Mouse (Mus musculus): ENCODE data around the gene Tmtc2.

Tmtc2 gene

DNA sequence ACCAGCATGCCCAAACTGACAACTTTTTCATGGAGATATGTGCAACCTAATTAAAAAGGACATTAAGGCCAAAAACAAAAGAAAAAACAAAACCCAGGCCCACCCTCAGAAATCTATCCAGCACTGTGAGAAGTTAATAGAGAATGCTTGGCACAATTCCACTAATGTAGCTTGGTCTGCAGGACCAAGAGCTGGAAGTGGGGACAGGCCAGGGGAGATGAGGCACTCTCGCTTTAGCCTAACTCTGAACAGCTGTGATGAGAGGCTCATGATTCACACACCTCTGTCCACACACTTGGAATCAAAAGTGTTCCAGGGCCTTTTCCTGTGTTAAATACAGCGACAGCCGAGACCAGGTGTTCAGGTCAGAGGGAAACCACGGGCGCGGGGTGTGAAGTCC, 79.0 kb downstream of the Tmtc2 start:
- DNase-seq (ENCODE audit: low spot score): no peak

DNA sequence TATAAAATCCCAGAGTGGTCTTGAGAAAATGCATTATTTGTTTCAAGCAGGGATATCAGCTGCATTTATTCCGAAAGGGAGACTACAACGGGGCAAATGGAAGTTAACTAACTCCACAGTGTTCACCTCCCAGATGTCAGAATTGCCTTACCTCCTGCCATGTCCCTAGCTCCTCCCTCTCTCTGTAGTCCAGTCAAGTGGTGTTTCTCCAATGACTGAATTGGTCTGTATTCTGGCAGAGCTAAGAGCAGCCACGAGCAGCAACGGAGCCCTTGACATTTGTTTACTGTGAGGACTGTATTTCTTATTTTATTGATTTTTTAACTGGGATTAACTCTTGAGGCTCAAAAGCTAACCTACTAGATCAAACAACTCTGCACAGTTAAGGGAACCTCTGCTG, 81.8 kb downstream of the Tmtc2 start:
- no peak for DNase-seq (ENCODE audit: low spot score)

DNA sequence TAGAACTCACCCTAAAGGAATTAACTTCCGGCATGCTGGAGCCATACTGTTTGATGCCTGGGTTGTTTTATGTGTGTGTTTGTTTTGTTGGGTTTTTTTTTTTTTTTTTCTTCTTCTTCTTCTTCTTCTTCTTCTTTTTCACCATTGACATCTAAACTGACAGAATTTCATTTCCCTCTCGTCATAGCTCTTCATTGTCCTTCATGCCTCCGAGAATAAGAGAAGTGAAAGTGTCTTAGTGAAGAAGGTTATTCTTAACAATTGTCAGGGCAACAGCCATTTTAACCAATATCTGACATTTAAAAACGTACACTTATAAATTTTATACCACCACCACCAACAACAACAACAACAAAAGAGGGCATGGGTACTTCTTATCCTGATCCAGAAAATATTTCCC, 83.5 kb downstream of the Tmtc2 start:
- no peak for DNase-seq (ENCODE audit: low spot score)

DNA sequence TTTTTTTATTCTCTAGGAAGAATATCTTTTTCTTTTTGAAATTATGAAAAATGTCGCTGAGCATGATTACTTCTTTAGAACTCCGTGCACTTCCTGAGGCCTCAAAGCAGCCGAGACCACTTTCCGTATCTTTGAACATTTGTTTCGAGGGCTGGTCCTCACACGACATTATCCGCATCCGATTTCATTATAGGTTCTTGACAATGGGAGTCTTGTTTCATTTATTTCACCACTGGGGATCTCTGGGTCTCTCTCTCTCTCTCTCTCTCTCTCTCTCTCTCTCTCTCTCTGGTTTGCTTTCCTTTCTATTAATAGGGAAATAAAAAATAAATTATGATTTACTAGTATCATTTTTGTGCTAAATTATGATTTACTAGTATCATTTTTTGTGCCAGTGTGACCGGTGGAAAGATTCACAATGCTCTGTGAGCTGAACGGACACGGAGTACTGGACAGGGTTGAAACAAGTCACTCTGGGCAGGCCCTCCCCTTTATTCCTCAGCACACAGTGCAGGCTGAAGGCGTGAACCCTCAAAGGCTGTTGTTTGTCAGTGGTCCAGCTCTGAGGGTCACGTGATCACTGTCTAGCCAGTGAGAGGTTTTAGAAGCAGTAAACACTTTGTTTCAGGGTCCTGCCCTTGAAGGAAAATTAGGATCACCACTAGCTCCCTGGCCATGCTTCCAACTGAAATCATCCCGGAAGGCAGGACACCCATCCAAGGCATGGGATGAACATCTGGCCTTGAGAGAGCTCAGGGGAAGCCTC, 84.1 kb downstream of the Tmtc2 start:
- DNase-seq (ENCODE audit: low spot score): peak; percentile 26

DNA sequence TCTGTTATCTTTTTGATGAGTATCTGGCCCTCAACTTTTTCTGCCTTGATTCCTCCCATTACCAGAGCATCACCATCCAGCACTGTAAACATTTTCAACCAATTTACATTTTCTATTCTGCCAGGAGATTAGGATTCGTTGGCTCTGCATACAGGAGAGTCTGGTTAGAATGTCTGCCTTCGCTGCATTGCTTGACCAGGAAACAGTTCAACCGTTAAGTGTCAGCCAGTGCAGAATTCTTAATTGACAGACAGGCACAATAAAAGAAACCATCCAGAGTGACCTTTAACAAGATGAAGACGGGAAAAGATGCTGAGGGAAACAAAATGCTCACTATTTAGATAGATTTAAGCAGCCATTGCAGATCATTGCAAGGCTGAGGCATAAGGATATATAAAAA, 87.3 kb downstream of the Tmtc2 start:
- no peak for DNase-seq (ENCODE audit: low spot score)

DNA sequence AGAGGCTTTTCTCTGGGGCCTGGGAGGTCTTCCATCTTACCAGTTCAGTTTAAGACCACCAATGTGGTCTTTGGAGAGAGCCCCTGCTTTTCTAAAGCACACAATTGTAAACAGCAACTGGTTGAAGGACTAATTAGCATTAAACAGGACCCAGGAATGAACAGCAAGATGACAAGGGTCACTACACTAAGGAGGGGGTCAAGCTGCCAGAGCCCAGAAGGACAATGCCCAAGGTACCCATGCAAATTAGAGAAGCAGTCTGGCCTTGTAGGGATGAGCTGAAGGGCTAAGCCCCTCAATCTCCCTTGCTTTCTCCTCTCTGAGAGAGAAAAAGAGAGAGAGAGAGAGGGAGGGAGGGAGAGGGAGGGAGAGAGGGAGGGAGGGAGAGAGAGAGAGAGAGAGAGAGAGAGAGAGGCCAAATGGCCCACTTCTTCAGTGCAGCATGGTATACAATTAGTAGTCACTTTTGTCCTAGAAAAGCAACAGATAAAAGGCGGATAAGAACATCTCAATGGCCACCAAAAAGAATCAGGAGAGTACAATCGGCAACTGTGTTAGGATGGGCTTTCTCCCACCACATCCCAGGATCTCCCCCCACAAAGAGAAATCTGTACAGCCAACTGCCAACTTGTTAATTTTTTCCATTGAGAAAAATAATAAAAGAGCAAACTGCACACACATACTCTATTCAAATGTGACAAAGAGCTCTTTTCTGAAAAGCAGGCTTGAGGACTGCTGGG, 89.7 kb downstream of the Tmtc2 start:
- no peak for DNase-seq (ENCODE audit: low spot score)

DNA sequence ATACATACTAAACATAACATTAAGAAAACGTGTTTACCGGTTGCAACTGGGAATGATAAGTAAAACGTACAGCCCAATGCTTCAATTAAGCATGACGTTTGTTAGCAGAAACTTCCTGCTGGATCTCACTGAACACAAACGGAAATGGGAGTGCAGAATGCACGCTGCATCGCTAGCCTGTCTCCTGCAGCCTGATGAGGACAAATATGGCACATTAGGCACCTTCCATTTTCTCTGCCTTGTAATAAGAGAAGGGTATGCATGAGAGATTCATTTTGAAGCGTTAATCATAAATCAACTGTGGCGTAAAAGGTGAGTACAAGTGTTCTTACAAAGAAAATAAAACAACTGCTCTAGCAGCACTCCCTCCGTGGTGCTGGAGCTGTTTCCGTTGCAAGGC, 94.5 kb downstream of the Tmtc2 start:
- no peak for DNase-seq (ENCODE audit: low spot score)

DNA sequence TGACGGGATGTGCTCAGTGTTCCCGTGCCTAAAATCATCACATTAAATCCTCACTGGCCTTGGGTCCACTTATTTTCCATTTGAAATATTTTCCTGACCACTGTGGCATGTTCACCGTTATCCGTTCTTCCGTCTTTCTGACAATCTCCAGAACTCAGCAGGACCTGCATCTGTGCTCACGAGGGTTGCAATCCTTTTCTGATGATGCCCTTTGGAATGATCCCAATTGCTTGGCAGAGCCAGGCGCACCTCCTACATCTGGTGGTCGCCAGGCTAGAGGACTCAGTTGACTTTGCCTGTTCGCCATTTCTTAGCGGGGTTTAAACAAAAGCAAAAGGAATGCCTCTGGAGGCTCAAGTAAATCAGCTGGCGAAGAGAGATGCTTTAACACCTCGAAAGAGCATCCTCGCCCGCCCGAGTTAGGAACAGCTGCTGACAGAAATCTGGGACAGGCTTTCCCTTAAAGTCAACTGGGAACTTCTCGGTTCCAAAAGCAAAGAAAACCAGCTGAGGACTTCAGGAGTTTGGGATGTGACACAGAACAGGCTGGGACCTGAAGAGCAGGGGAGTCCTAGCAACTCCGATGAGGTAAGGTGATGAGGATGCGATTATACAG, 96.5 kb downstream of the Tmtc2 start:
- no peak for DNase-seq (ENCODE audit: low spot score)

DNA sequence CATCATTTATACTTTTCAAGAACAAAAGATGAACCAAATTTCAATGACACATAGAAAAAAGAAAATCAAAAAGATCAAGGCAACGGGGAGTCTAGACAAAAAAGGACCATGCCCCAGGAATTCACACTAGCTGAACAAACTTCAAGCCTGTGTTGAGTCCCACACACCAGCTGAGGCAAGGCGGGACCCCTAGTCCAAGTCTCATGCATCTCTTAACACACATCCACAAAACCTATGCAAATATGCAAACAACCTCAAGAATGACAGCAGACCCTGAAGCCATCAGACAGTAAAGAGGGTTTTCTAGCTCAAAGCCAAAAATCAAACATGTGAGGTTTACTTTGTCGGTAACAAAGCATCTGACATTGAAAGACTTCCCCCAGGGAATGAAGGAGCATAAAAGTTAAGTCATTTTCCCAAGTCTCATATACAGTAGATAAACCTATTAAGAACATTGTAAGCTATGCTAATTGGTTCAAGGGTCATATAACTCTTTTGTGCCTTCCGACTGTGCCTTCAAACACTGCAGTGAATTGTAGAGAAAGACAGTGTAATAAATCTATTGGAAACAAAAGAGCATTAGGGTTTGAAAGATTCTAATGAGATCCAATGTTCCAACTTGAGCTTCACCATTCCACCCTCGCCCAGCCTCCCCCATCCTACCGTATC, 100.0 kb downstream of the Tmtc2 start:
- DNase-seq (ENCODE audit: low spot score): no peak

DNA sequence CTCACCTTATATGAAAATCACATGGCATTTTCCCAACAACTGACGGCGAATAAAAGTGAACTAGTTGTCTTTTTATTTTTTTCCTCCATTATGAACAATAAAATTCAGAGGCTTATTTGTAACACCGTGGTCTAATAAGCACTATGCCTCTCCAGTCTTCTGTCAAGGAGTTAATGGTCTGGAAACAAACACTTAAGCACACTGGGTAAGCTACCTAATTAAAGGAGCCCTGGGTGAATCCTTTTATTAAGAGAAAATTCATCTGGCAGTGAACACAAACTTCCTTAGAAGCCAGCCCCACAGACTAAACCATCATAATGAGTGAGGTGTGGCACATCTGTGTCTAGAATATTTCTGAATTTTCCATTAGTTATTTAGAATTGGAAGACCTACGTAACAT, 109.9 kb downstream of the Tmtc2 start:
- DNase-seq (ENCODE audit: low spot score): no peak

DNA sequence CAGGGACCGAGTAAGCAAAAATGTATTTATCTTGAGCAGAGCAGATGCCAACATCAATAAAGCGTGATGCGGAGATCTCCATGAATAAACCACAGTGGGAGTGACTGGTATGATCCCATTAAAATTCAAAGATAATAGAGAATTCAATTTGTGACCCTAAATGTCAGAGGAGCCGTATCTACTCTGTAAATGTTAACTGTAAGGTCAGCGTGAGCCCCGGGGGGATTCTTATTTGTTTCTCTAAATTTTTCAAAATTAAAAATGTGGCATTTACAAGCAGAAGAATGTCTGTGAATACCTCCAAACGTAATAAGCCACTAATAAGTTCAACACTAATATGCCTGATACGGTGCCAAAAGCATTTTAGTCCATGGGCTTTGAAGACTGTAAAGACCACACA, 120.8 kb downstream of the Tmtc2 start:
- no peak for DNase-seq (ENCODE audit: low spot score)

DNA sequence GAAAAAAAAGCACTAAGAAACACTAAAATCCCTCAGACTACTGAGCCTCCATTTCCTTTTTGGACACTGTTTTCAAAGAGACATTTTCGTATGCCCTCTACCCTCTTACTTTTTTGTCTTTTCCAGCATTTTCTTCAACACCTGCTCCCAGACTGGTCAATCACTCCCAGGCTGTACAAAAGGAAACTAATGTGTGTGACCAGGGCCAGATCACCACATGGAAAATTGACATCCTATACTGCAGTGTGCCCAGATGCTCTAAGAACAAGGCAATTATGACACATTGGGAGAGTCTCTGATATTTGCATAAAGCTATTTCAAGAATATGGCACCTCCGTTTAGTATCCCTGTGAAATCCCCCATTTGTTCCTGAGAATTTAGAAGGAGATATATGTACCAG, 127.1 kb downstream of the Tmtc2 start:
- DNase-seq (ENCODE audit: low spot score): no peak

DNA sequence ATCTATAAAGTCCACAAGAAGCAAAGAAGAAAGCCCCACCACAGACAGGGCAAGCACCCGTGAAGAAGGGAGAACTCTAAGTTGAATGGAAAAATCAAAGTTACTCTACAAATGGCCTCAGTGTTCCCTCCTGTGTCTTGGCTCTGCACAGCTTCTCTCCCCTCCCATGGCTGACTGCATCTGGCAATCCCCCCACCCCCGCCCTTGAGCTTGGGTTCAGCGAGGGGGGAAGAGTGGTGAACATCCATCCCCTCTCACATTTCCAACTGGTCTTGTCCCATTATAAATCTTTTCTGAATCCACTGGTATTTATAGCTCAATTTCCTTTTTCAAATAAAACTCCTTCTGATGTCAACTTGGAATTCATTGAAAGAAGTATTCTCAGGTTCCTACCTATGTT, 129.9 kb downstream of the Tmtc2 start:
- no peak for DNase-seq (ENCODE audit: low spot score)

DNA sequence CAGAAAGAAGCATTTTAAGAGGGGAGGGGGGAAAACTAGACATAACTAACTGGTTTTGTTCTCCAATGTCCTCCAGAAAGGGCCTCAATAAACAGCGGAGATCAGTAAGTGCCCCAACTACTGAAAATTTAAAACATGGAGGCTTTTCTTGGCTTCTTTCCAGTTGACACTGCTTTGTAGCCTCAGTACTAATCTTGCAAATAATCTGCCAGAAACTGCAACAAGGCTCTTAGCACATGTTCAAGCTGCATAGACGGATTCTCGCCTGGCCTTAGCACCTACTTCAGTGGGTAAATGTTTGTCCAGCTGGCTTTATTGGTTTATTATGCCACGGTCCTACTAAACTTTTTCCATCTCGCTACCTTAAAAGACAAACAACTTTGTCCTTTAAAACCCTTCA, 139.4 kb downstream of the Tmtc2 start:
- DNase-seq (ENCODE audit: low spot score): no peak

DNA sequence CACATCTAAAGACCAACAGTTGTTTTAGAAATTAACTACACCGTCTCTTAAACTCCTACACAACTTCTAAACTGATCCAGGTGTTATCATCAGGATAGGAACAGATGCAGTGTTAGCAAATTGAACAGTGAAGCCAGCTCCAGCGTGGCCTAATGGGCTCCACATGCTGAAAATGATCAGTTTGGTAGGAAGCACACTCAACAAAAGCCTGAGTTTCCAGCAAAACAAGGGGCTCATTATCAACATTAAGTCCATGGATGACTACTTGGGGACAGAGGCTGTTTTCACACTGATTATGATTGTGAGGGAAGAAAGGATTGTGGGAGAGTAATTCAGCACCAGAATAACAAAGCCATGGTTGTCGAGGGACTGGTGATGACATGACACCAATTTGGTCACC, 143.4 kb downstream of the Tmtc2 start:
- DNase-seq (ENCODE audit: low spot score): no peak

DNA sequence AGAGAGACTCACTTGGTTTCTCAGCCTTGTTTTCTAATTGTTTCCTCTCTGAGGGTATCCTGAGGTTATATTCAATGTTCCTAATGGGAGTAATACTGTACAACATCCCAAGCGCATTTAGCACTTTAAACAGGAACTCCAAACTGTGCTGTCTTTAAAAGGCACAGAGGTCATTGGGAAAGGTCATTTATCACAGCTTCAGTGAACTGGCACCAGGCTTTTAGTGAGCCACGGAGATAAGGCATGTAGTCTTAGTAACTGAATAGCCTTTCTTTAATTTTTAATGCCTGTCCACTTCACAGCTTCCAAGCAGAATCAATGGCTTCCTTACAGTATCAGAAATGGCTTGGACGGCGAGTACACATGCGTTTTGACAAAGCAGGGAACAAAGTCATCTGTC, 144.0 kb downstream of the Tmtc2 start:
- DNase-seq (ENCODE audit: low spot score): no peak

DNA sequence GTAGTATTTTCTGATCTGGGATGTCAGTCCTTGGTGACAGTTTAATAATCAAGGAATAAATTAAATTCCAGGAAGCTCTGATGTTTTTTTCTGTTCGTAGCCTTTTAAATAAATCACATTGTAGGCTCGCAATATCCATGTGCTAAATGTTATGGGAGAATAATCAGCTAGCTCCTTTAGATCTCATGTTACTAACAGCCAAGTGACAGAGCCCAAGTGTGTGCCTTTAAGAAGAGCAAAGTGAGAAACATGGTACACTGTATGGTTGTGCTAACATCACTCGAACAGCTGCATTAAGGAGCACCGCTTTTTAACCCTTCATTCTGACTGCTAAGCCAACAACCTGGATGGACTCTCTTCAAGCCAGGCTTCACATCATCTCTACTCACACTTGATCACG, 146.2 kb downstream of the Tmtc2 start:
- DNase-seq (ENCODE audit: low spot score): no peak

DNA sequence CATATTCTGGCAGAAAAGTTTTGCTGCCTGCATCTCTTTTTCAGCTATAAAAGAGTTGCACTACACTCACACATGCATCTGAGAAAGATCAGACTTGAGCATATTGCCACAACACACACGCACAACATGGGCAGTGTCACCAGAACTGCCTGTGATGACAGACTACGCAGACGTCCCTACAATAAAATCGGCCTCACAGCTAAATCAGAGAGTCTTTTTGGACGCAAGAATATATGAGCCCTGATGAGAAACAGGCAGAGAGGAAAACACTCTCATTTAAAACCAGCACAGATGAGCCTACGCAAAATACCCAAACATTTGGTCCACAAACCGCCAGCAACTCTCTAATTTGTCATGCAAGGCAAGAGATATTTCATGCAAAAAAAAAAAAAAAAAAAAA, 146.6 kb downstream of the Tmtc2 start:
- DNase-seq (ENCODE audit: low spot score): no peak

DNA sequence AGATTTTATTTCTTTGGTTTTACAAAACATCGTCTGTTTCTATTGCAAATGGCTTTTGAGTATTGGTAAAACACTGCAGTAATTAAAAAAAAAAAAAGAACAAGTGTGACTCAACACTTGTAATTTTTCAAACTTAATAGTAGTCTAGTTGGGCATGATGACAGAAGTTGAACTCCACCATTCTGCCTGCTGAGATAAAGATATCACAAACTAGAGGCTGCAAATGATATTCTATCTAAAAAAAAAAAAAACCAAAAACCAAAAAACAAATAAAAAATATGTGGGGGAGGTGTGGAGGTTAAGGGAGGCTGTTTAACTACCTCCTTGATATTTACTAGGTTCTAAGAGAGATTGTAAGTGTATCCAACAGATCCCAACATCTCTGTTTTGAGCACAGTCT, 149.2 kb downstream of the Tmtc2 start:
- no peak for DNase-seq (ENCODE audit: low spot score)

DNA sequence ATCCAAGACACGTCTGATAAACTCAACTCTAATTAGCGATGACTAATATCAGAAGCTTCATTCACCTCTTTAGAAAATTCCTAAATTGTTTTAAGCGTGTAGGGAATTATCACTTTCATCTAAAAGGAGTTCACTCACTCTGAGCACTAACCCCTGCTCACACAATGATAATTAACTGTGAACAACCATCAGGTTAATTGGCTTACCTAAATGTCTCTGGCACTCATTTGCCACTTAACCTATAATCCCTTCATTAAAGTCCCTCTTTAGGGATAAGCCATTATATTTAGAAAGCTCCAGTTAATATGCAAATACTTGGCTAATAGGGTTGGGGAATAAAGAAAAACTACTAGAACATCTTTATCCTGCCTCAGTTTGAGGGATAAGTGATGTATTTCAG, 151.1 kb downstream of the Tmtc2 start:
- no peak for DNase-seq (ENCODE audit: low spot score)

DNA sequence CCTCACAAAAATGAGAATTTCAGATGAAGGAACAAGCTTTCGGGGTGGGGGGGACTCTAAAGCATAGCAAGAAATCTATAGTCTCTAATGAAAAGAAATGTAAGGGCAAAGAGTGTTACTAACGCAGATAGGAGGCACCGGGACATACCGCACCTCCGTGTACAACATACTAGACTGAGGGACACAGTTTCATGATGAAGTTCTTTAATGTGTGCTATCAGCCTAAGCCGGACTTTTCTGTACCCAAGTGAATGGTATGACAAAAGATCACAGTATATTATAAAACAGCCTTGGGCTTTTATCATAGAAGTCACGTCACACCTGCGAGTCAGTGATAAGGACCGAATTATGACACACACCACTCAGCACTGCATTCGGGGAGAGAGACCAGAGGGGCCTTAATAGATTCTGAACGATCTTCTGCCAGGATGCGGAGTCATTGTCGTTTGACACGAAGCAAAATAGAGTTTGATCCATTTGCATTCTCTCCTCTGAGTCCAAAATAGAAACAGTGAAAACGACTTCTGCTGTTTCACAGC, 156.3 kb downstream of the Tmtc2 start:
- no peak for DNase-seq (ENCODE audit: low spot score)

DNA sequence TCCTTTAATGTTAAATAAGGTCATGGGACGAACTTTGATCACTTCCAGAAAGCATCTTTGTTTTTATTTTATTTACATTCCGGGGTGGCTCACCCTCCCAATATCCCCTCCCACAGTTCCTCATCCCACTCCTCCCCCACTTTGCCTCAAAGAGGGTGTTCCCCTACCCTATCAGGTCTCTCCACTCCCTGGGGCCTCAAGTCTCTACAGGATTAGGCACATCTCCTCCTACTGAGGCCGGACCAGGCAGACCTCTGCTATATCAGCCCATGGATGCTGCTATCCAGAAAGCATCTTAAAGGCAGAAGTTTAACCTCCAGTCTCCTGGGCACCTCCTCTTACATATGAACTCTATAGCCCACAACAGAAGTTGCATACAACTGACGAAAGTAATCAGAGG, 157.7 kb downstream of the Tmtc2 start:
- DNase-seq (ENCODE audit: low spot score): no peak
